In the genomic region with DNA sequence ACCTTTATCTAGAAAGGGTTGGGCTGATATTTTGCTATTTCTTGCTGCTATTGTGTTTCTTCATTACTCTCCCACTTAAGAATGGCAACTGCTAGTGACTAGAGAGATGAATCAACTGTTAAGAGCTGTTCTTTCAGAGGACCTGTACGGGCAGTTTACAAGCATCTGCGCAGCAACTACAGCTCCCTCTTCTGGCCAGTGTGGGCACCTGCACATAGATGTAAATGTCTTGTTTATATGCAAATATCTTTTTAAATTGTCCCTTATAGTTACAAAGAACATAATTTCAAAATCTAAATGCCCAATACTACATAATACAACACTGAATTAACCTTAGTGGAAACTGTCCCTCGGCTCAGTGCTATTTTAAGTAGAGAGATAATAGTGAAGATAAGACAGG, we compare ENCODE assay signal across 9 mouse cellular contexts. TPM values are rescaled to one million over a fixed set of nuclear protein-coding genes. Genes with fewer than 3 reads are reported as not detected.
A peak's percentile ranks its signal among the peaks of the same experiment; 100 is the strongest.
DNase-seq lines count a peak whose midpoint lies in the region; ATAC-seq and TF ChIP-seq lines count a peak whose summit lies in the region.
"Had no signal": no experiment of that assay in that cellular context is flagged by ENCODE, and none has a peak within 500 bp of the region (broad histone marks: within the 10 kb centered on the region; RNA-seq: fewer than 3 reads in every experiment).

No protein-coding gene starts in this region.

- peak; percentile 55; the same call in 1 of the 2 replicates for ATAC-seq in megakaryocyte-erythroid progenitor cell, adult 5-6 weeks (replicated peaks; ENCODE audit: low FRiP score, low TSS enrichment, poor library complexity, severe bottlenecking)

- no peak overlapping the region for H3K27ac ChIP-seq in heart, adult 2 months
- no peak overlapping the region for H3K27ac ChIP-seq in thymus, adult 2 months (ENCODE audit: control insufficient read depth, insufficient read depth, low read length)
- H3K27ac ChIP-seq: liver, embryonic 15.5 days had no signal

- H3K79me2 ChIP-seq in heart, adult 2 months (replicated peaks; ENCODE audit: control insufficient read depth, insufficient read depth, low read length): no peaks in the 10 kb centered on the region

- no peak for TF ChIP-seq POLR2A in heart, adult 2 months (IDR thresholded peaks at IDR 0.05; ENCODE audit: insufficient read depth, low read depth, low read length)
- TF ChIP-seq POLR2A in thymus, adult 2 months (IDR thresholded peaks at IDR 0.05; ENCODE audit: control insufficient read depth, extremely low read depth, insufficient read depth, low read length, poor library complexity): no peak

- WGBS in heart, adult 2 months: 2% methylated on average over 3 of the region's 3 CpGs
- 4% methylated on average over 3 of the region's 3 CpGs for WGBS in thymus, adult 2 months

- H3K4me3 ChIP-seq in heart, adult 2 months: no peak overlapping the region
- no peak overlapping the region for H3K4me3 ChIP-seq in thymus, adult 2 months (ENCODE audit: control insufficient read depth, insufficient read depth, low read length)
- H3K4me3 ChIP-seq: liver, embryonic 15.5 days had no signal

- no peak overlapping the region for H3K9ac ChIP-seq in heart, adult 2 months (ENCODE audit: low read depth, low read length)
- H3K9ac ChIP-seq: liver, embryonic 15.5 days had no signal

- H3K27me3 ChIP-seq in heart, adult 2 months (ENCODE audit: control insufficient read depth, insufficient read depth, low read length): no peaks in the 10 kb centered on the region
- H3K27me3 ChIP-seq in thymus, adult 2 months (ENCODE audit: control insufficient read depth, insufficient read depth, low read length): no peaks in the 10 kb centered on the region
- H3K27me3 ChIP-seq: liver, embryonic 15.5 days had no signal

- peak; percentile 83 for TF ChIP-seq CTCF in heart, adult 2 months (IDR thresholded peaks at IDR 0.05)
- TF ChIP-seq CTCF in thymus, adult 2 months (IDR thresholded peaks at IDR 0.05; ENCODE audit: borderline replicate concordance, control insufficient read depth, extremely low read depth, insufficient read depth, low read length, poor library complexity): no peak

- DNase-seq in heart, adult 2 months: no peak
- no peak for DNase-seq in heart, adult 9 months (ENCODE audit: low spot score in 2 of 2)
- peak; percentile 33 for DNase-seq in thymus, adult 2 months
- no peak for DNase-seq in thymus, adult 18-20 months
- peak; percentile 72 for DNase-seq in embryo, embryonic 11 days
- no peak for DNase-seq in frontal cortex, postnatal 14 days (ENCODE audit: low spot score in 2 of 2)
- no peak for DNase-seq in left cerebral cortex, adult 8-10 months (ENCODE audit: low spot score in 2 of 2)

- H3K36me3 ChIP-seq in heart, adult 2 months (ENCODE audit: control insufficient read depth, insufficient read depth, low read length): no peaks in the 10 kb centered on the region
- no peaks in the 10 kb centered on the region for H3K36me3 ChIP-seq in thymus, adult 2 months (ENCODE audit: control insufficient read depth, insufficient read depth, low read length)

- TF ChIP-seq EP300 in heart, adult 2 months (IDR thresholded peaks at IDR 0.05; ENCODE audit: insufficient read depth, low read depth, low read length): no peak

- intact Hi-C loops in heart, adult 2 months (cut with DNase I): loop anchor here (5.0 kb wide), 1 partner anchor 156 kb away; no protein-coding TSS in a partner anchor

- H3K4me1 ChIP-seq in heart, adult 2 months (ENCODE audit: control insufficient read depth, insufficient read depth, low read length): peaks cover 1% of the 10 kb centered on the region; the same call in 1 of the 2 replicates
- no peaks in the 10 kb centered on the region for H3K4me1 ChIP-seq in thymus, adult 2 months (replicated peaks; ENCODE audit: control insufficient read depth, insufficient read depth, low read length)

RNA-seq across cellular contexts. Expression of a gene that starts 2.0 kb away (rescaled TPM):
- 100 to 1,000 TPM in 1 of 2 experiments, 10 to 100 TPM in 1; 99.5 to 109 TPM for total RNA-seq in heart, adult 2 months (2021)
- 41.8 and 58.7 TPM in 2 replicates for polyA plus RNA-seq in heart, adult 2 months (2012; rRNA removed)
- polyA plus RNA-seq in thymus, adult 2 months (2012; rRNA removed): 8.9 and 10.6 TPM in 2 replicates
- total RNA-seq in megakaryocyte-erythroid progenitor cell, adult 5-6 weeks (2014; fragmentation: Nextera tagmentation): 73.6 and 85.5 TPM in 2 replicates
- total RNA-seq in megakaryocyte-erythroid progenitor cell, adult 5-6 weeks (2017): 112 and 131 TPM in 2 replicates
- 10 to 100 TPM; 36.1 to 45.6 (median 42.7) TPM for total RNA-seq in left cerebral cortex, adult 8-10 months (2022)

RNA-seq across cellular contexts. Expression of a gene that starts 20.8 kb away (rescaled TPM):
- total RNA-seq in heart, adult 2 months (2021): not detected
- not detected in 2 replicates for polyA plus RNA-seq in heart, adult 2 months (2012; rRNA removed)
- polyA plus RNA-seq in thymus, adult 2 months (2012; rRNA removed): 0.08 and 0.18 TPM in 2 replicates
- not detected in 2 replicates for total RNA-seq in megakaryocyte-erythroid progenitor cell, adult 5-6 weeks (2014; fragmentation: Nextera tagmentation)
- not detected in 2 replicates for total RNA-seq in megakaryocyte-erythroid progenitor cell, adult 5-6 weeks (2017)
- not detected for total RNA-seq in left cerebral cortex, adult 8-10 months (2022)
- polyA plus RNA-seq: liver, embryonic 15.5 days had no signal

RNA-seq across cellular contexts. Expression of a gene that starts 51.0 kb away (rescaled TPM):
- 1 to 10 TPM; 3.6 to 3.9 TPM for total RNA-seq in heart, adult 2 months (2021)
- 3.9 and 6.1 TPM in 2 replicates for polyA plus RNA-seq in heart, adult 2 months (2012; rRNA removed)
- 2.2 and 2.4 TPM in 2 replicates for polyA plus RNA-seq in thymus, adult 2 months (2012; rRNA removed)
- 5.6 and 8.0 TPM in 2 replicates for total RNA-seq in megakaryocyte-erythroid progenitor cell, adult 5-6 weeks (2014; fragmentation: Nextera tagmentation)
- total RNA-seq in megakaryocyte-erythroid progenitor cell, adult 5-6 weeks (2017): 6.2 and 16.5 TPM in 2 replicates
- 10 to 100 TPM; 27.7 to 33.8 (median 29.7) TPM for total RNA-seq in left cerebral cortex, adult 8-10 months (2022)

Comparison
In these comparisons a context has a peak if more than half of its experiments do, and no peak if none do; other contexts are left out.
1. DNase-seq: peak in thymus, adult 2 months (single experiment) and embryo, embryonic 11 days (single experiment); none in heart, adult 2 months (0 of 2), heart, adult 9 months (0 of 2), thymus, adult 18-20 months (0 of 2), frontal cortex, postnatal 14 days (0 of 2) and left cerebral cortex, adult 8-10 months (0 of 2).